Mouse (Mus musculus) midbrain, embryonic 13.5 days (tissue): Measurements from ENCODE around the gene Snx18. TPM values are rescaled to one million over a fixed set of nuclear protein-coding genes. Genes with fewer than 3 reads are reported as not detected.

Experiments
- ATAC-seq: fragments of 200-750 bp; cut with Nextera tagmentation; 2 replicates; pipeline ENCODE4 v1.8.0; 2017; ENCODE audit warnings: mild to moderate bottlenecking, moderate TSS enrichment, moderate library complexity
- H3K27ac ChIP-seq: fragments of 300-500 bp; sonication (generic); 2 replicates; pipeline ENCODE4 v1.5.1; 2015; ENCODE audit warnings: inconsistent platforms, mild to moderate bottlenecking, moderate library complexity
- H3K27me3 ChIP-seq: fragments of 300-500 bp; sonication (generic); 2 replicates; pipeline ENCODE4 v1.6.1; 2015; ENCODE audit warnings: mild to moderate bottlenecking, inconsistent platforms
- H3K36me3 ChIP-seq: fragments of 300-500 bp; sonication (generic); 2 replicates; pipeline ENCODE4 v1.6.1; 2015; ENCODE audit warnings: mild to moderate bottlenecking, inconsistent platforms
- H3K4me1 ChIP-seq: fragments of 300-500 bp; sonication (generic); replicated peaks from 2 replicates; pipeline ENCODE4 v1.6.1; 2015; ENCODE audit warnings: inconsistent platforms
- H3K4me2 ChIP-seq: fragments of 300-500 bp; sonication (generic); replicated peaks from 2 replicates; pipeline ENCODE4 v1.6.1; 2015; ENCODE audit warnings: moderate library complexity, mild to moderate bottlenecking, inconsistent platforms
- H3K4me3 ChIP-seq: fragments of 300-500 bp; sonication (generic); replicated peaks from 2 replicates; pipeline ENCODE4 v1.5.1; 2015; ENCODE audit warnings: mild to moderate bottlenecking, inconsistent platforms
- H3K9ac ChIP-seq: fragments of 300-500 bp; sonication (generic); replicated peaks from 2 replicates; pipeline ENCODE4 v1.6.1; 2015; ENCODE audit warnings: mild to moderate bottlenecking, inconsistent platforms
- H3K9me3 ChIP-seq: fragments of 300-500 bp; sonication (generic); 2 replicates; pipeline ENCODE4 v1.6.1; 2016; ENCODE audit warnings: mild to moderate bottlenecking, inconsistent platforms
- WGBS: fragments of 180-500 bp; shearing (Covaris S2); methylation state at CpG from one replicate; pipeline ENCODE4 v1.1.7; 2015; 5-methylcytosine and 5-hydroxymethylcytosine counted together
- polyA plus RNA-seq: library from polyadenylated mRNA; unstranded; fragments of >200 nt; fragmentation: Nextera tagmentation; extraction: Ambion mirVana; gene quantifications from 2 replicates; pipeline ENCODE4 v1.2.1, GENCODE M21; 2015

The Snx18 gene
- 8.0 and 8.6 TPM in 2 replicates for polyA plus RNA-seq

- Histone ChIP-seq H3K9ac (peak within 1 kb of the TSS; percentile 90), H3K4me2 (peak within 1 kb of the TSS; percentile 89)
- ATAC-seq = peak; percentile 94
Observed at GRCm38 (mm10) chr13:113617891-113618823, at the start of gene Snx18. Gene Snx18 (minus strand): TSS chr13:113618564.

DNA sequence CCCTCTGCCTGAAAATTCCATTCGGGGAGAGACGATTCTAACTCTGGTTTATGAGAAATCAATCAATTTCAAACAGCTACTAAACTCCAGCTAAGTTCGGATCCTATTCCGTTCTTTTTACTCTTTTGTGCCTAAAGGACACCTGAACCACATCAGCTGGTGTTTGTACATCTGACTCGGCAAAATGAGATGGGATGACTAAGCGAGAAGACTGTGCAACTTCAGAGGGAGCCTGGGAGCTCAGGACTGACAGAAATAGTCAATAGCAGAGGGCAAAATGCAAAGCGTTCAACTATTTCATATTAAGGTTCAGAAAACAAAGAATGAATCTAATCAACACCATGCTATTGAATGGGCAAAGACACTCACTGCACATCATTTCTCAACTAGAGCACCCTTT, 45.5 kb upstream of the Snx18 start:
- H3K9ac ChIP-seq = no peak overlapping the region
- no peaks in the 10 kb centered on the region for H3K36me3 ChIP-seq
- WGBS = 87% methylated on average over 7 of the region's 7 CpGs
- no peaks in the 10 kb centered on the region for H3K9me3 ChIP-seq
- H3K4me1 ChIP-seq = no peaks in the 10 kb centered on the region
- no peak overlapping the region for H3K4me2 ChIP-seq
- peaks cover 3% of the 10 kb centered on the region; the same call in 1 of the 2 replicates for H3K27me3 ChIP-seq
- no peak for ATAC-seq
- H3K27ac ChIP-seq = no peak overlapping the region
- no peak overlapping the region for H3K4me3 ChIP-seq

More at GRCm38 (mm10) chr13:113617891-113618823, at the start of gene Snx18:
- WGBS = under 1% methylated on average over 116 of the region's 119 CpGs
- Histone ChIP-seq H3K9me3 (no peaks in the 10 kb centered on the region), H3K4me3 (peak within 1 kb of the TSS; percentile 86), H3K27me3 (no peaks in the 10 kb centered on the region), H3K36me3 (no peaks in the 10 kb centered on the region), H3K27ac (peak within 1 kb of the TSS; percentile 93), H3K4me1 (peaks cover 46% of the 10 kb centered on the region)

GRCm38 (mm10) chr13:113663151-113663779, 44.9 kb upstream of the Snx18 start, which contains the start of gene Hspb3:
Gene Hspb3 (minus strand): TSS chr13:113663676.
- H3K27ac ChIP-seq = no peak within 1 kb of the TSS
- no peak within 1 kb of the TSS for H3K9ac ChIP-seq
- H3K36me3 ChIP-seq = no peaks in the 10 kb centered on the region
- 69% methylated on average over 28 of the region's 28 CpGs for WGBS
- peak; percentile 82 for ATAC-seq
- H3K9me3 ChIP-seq = no peaks in the 10 kb centered on the region
- H3K27me3 ChIP-seq = no peaks in the 10 kb centered on the region
- no peak within 1 kb of the TSS for H3K4me2 ChIP-seq
- H3K4me3 ChIP-seq = no peak within 1 kb of the TSS
- no peaks in the 10 kb centered on the region for H3K4me1 ChIP-seq

DNA sequence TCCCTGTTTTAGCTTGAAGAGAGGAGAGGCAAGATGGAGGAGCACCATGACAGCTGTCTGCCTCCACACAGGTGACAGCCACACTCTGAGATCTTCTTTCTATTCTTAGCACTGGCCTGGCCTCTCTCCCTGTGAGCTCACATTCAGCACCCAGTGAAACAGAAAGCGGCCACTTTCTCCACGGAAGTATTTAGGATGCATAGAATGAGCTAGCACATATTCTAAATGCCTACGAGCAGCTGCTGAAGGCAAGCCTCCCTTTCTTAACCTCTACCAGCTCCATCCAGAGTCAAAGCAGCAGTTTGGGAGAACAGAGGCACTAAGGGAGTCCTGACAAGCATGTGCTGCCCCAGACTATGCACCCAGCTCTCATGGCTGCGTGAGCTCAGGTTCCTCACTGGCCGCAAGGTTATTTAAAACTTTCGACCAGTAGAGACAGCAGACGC, 43.5 kb upstream of the Snx18 start:
- ATAC-seq = no peak
- Histone ChIP-seq H3K4me3 (no peak overlapping the region), H3K27ac (no peak overlapping the region), H3K4me2 (no peak overlapping the region), H3K9me3 (no peaks in the 10 kb centered on the region), H3K4me1 (no peaks in the 10 kb centered on the region), H3K27me3 (no peaks in the 10 kb centered on the region), H3K36me3 (no peaks in the 10 kb centered on the region), H3K9ac (no peak overlapping the region)
- 85% methylated on average over 7 of the region's 7 CpGs for WGBS

DNA sequence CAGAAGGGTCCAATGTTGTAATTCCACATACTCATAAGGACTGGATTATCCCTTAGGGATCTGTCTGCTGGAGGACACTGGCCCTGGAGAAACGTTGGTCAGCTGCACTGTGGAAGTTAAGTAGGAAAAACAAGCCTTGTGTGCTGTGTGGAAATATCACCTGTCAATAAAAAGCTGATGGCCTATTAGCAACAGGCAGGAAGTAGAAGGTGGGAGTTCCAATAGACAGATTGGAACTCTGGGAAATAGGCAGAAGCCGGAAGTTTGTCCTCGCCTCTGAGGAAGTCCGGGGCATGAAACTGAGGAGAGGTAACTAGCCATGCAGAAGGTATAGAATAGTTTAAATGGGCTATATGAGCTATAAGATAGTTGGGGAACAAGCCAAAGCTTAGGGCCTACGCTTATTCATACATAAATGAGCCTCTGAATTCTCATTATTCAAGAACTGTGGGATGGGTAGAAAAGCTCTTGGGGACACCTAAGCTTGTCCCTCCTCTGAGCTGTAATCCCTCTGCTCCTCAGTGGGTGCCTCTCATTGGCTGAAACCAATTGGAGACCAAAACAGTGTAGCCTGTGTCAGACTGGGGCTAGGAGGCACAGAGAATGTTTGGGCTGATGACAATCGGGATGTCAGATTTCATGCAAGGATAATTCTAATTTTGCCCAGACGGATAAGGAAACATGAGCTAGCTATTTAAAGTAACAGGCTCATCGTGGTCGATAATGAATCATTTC, 42.4 kb upstream of the Snx18 start:
- H3K4me3 ChIP-seq = no peak overlapping the region
- no peak overlapping the region for H3K4me2 ChIP-seq
- no peaks in the 10 kb centered on the region for H3K36me3 ChIP-seq
- no peaks in the 10 kb centered on the region for H3K27me3 ChIP-seq
- WGBS = 84% methylated on average over 9 of the region's 9 CpGs
- H3K9ac ChIP-seq = no peak overlapping the region
- H3K9me3 ChIP-seq = no peaks in the 10 kb centered on the region
- no peak overlapping the region for H3K27ac ChIP-seq
- no peak for ATAC-seq
- H3K4me1 ChIP-seq = no peaks in the 10 kb centered on the region

- no peaks in the 10 kb centered on the region for H3K9me3 ChIP-seq
- ATAC-seq = no peak
- no peak overlapping the region for H3K27ac ChIP-seq
- no peaks in the 10 kb centered on the region for H3K36me3 ChIP-seq
- H3K9ac ChIP-seq = no peak overlapping the region
- H3K27me3 ChIP-seq = no peaks in the 10 kb centered on the region
- H3K4me2 ChIP-seq = no peak overlapping the region
- WGBS = 87% methylated on average over 7 of the region's 7 CpGs
- H3K4me3 ChIP-seq = no peak overlapping the region
- H3K4me1 ChIP-seq = no peaks in the 10 kb centered on the region
Observed at GRCm38 (mm10) chr13:113657204-113657603, 38.8 kb upstream of the Snx18 start.

DNA sequence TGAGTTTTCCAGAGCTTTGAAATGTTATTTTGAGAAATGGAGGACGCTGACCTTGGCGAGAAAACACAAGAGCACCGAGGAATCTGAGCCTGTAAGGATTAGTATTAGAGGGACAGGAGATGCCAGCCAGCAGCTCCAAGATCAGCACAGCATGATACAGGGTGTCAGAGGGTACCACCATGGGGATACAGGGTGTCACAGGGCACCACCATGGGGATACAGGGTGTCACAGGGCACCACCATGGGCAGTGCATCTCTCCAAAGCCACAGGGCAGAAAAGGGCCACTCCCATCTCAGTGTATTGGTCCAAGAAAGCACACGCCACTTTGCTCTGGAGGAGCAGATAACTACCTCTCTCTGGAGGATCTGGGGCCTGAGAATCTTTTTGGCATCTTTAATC, 38.3 kb upstream of the Snx18 start:
- no peaks in the 10 kb centered on the region for H3K9me3 ChIP-seq
- WGBS = 88% methylated on average over 4 of the region's 4 CpGs
- H3K27ac ChIP-seq = no peak overlapping the region
- H3K4me1 ChIP-seq = no peaks in the 10 kb centered on the region
- H3K4me3 ChIP-seq = no peak overlapping the region
- H3K9ac ChIP-seq = no peak overlapping the region
- H3K27me3 ChIP-seq = no peaks in the 10 kb centered on the region
- ATAC-seq = no peak
- no peak overlapping the region for H3K4me2 ChIP-seq
- no peaks in the 10 kb centered on the region for H3K36me3 ChIP-seq

GRCm38 (mm10) chr13:113655511-113655910, 37.1 kb upstream of the Snx18 start:
- no peak overlapping the region for H3K9ac ChIP-seq
- no peaks in the 10 kb centered on the region for H3K9me3 ChIP-seq
- ATAC-seq = no peak
- no peak overlapping the region for H3K4me3 ChIP-seq
- no peaks in the 10 kb centered on the region for H3K4me1 ChIP-seq
- no peaks in the 10 kb centered on the region for H3K27me3 ChIP-seq
- H3K4me2 ChIP-seq = no peak overlapping the region
- WGBS = 92% methylated on average over 4 of the region's 4 CpGs
- H3K36me3 ChIP-seq = no peaks in the 10 kb centered on the region
- no peak overlapping the region for H3K27ac ChIP-seq

DNA sequence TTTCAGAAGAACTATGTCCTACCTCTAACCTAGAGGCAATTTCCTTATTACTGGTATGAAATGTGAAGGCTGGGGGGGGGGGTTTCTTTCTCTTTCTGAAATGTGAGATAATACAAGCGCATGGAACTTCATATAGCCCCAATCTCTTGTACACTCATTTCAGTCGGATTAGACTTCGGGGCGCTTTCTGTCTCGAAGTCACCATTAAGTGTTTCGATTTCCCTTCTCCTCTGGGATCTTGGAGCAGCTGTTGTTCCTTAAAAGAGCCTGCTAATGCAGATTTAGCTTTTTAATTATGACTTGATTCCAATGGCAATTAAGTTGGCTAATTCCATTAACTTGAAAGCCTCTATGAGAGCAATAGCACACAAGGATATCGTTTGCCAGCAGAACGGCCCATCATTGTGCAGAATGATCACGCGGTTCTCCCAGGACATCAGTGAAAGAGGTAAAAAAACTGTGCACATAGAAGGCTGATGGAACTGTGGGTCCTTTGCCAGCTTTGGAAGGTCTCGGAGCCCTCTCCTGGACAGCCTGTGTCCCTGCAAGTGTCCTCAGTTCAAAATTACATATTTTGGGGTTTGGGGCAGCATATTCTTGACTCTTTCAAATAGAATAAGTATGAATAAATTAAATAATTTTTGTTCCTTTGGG, 22.7 kb upstream of the Snx18 start:
- Histone ChIP-seq H3K4me2 (no peak overlapping the region), H3K9me3 (no peaks in the 10 kb centered on the region), H3K4me3 (no peak overlapping the region), H3K4me1 (no peaks in the 10 kb centered on the region), H3K36me3 (no peaks in the 10 kb centered on the region), H3K27ac (no peak overlapping the region), H3K27me3 (no peaks in the 10 kb centered on the region), H3K9ac (no peak overlapping the region)
- 53% methylated on average over 11 of the region's 11 CpGs for WGBS
- ATAC-seq = peak; percentile 73

DNA sequence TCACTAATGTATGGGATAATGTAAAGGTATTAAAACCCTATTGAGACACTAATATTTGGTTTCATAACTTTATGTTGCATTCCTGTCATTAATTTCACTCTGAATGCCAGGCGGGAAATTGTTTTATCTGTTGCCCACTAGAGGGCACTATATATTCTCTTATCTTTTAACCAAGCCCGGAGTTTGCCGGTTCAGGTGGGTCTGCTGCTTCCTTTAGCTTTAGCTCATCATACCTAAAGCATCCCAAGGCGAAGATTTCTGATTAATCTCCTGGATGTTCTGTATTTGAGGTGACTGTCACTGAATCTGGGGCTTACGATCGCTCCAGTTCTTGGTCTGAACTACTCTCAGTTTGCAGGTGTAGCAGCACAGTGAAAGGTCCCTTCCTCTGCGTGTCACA, 20.6 kb upstream of the Snx18 start:
- H3K4me3 ChIP-seq = no peak overlapping the region
- no peaks in the 10 kb centered on the region for H3K9me3 ChIP-seq
- H3K36me3 ChIP-seq = no peaks in the 10 kb centered on the region
- WGBS = 32% methylated on average over 7 of the region's 7 CpGs
- no peak overlapping the region for H3K4me2 ChIP-seq
- H3K4me1 ChIP-seq = no peaks in the 10 kb centered on the region
- H3K9ac ChIP-seq = no peak overlapping the region
- H3K27me3 ChIP-seq = no peaks in the 10 kb centered on the region
- no peak for ATAC-seq
- H3K27ac ChIP-seq = no peak overlapping the region

GRCm38 (mm10) chr13:113635799-113636222, 17.4 kb upstream of the Snx18 start:
- H3K4me1 ChIP-seq = no peaks in the 10 kb centered on the region
- no peak overlapping the region for H3K9ac ChIP-seq
- H3K36me3 ChIP-seq = no peaks in the 10 kb centered on the region
- 80% methylated on average over 17 of the region's 17 CpGs for WGBS
- H3K4me2 ChIP-seq = no peak overlapping the region
- no peak overlapping the region for H3K4me3 ChIP-seq
- no peak for ATAC-seq
- no peaks in the 10 kb centered on the region for H3K27me3 ChIP-seq
- H3K27ac ChIP-seq = no peak overlapping the region
- no peaks in the 10 kb centered on the region for H3K9me3 ChIP-seq
